Mouse (Mus musculus): ENCODE data around the gene Olfr524.

- no peak for TF ChIP-seq CTCF (IDR thresholded peaks at IDR 0.05)
- TF ChIP-seq EP300 (IDR thresholded peaks at IDR 0.05): no peak
Observed at GRCm38 (mm10) chr7:140213841-140214240, 8.1 kb upstream of the Olfr524 start.

Measured in lung, postnatal 0 days (tissue).